Mouse (Mus musculus) gonadal fat pad, adult 2 months (tissue): Measurements from ENCODE around the gene Olfr860. TPM values are rescaled to one million over a fixed set of nuclear protein-coding genes. Genes with fewer than 3 reads are reported as not detected.
"Not testable (repeated sequence)": the region's sequence is repeated elsewhere in the genome, so short reads cannot be mapped to it uniquely, and the experiment has no call there.

Source experiments
- DNase-seq: peaks from one replicate; pipeline ENCODE4 v3.0.0-alpha.2; 2012; ENCODE audit warnings: low read depth
- polyA plus RNA-seq: library from polyadenylated mRNA; depleted of rRNA; stranded (reverse); fragments of >200 nt; gene quantifications from 2 replicates; pipeline ENCODE4 v1.2.3, GENCODE M21; 2012; rRNA removed

Gene Olfr860
- not detected in 2 replicates for polyA plus RNA-seq

GRCm38 (mm10) chr9:19849647-19850046 is at the start of gene Olfr860:
Gene Olfr860, minus strand, starts transcription at chr9:19849747.
- DNase-seq = no peak

- no peak for DNase-seq
These were observed 38.4 kb upstream of the Olfr860 start, which contains the start of gene Olfr862 for GRCm38 (mm10) chr9:19887904-19888303. Gene Olfr862, minus strand, starts transcription at chr9:19888004.

DNA sequence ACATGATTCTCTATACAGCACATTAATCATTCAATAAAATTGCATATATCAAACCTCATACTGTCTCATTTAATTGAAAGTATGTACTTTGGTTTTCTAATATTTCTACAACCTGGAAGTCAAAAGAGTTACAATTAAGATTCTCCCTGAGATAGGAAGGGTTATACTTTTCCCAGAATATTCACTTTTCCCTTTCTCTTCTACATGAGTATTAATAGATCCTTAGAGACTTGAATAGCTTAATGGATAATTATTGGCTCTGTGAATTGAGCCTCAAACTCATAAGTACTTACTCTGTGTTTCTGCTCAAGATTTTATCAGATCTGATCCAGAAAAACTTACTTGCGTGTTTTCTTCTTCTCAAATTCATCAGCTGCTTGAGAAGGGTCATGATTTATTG is 44.9 kb downstream of the Olfr860 start, which contains the start of gene Olfr859:
TSS of gene Olfr859 (plus strand) at position 301 of the 400 bp plus-strand sequence.
- DNase-seq = not testable (repeated sequence)

DNA sequence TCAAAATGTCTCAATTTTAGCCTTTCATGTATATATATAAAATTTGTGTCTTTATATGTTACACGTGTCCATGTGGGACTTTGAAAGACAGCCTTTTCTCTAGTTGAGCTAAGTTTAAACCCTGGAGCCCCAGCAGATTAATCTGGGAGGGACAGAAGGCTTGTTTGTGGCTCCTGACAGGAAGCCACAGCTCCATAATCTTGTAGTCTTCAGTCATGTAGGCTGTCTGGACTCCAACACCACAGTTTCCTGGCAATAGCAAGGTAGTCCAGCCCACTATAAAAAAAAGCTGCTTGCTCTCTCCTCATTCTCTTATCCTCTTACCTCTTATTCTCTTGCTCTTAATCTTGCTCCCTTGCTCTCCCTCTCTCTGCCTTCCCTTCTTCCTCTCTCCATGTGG is 46.5 kb downstream of the Olfr860 start:
- DNase-seq = no peak

Other genes starting within 250 kb of the Olfr860 start
- gene Zfp317, start 227.6 kb downstream of the Olfr860 start, polyA plus RNA-seq = 8.9 and 9.7 TPM in 2 replicates
- not detected in 2 replicates for gene Olfr857, start 140.3 kb downstream of the Olfr860 start, polyA plus RNA-seq
- not detected in 2 replicates for gene Olfr58, start 69.5 kb downstream of the Olfr860 start, polyA plus RNA-seq
- gene Olfr859, start 44.8 kb downstream of the Olfr860 start, polyA plus RNA-seq = not detected in 2 replicates
- not detected in 2 replicates for gene Olfr862, start 38.3 kb upstream of the Olfr860 start, polyA plus RNA-seq
- not detected in 2 replicates for gene Olfr77, start 67.1 kb upstream of the Olfr860 start, polyA plus RNA-seq
- not detected in 2 replicates for gene Olfr866, start 178.3 kb upstream of the Olfr860 start, polyA plus RNA-seq
- not detected in 2 replicates for gene Olfr867, start 207.8 kb upstream of the Olfr860 start, polyA plus RNA-seq
- gene Olfr868, start 248.9 kb upstream of the Olfr860 start, polyA plus RNA-seq = not detected in 2 replicates